8 mouse cellular contexts compared by ENCODE assay signal in the genomic region with DNA sequence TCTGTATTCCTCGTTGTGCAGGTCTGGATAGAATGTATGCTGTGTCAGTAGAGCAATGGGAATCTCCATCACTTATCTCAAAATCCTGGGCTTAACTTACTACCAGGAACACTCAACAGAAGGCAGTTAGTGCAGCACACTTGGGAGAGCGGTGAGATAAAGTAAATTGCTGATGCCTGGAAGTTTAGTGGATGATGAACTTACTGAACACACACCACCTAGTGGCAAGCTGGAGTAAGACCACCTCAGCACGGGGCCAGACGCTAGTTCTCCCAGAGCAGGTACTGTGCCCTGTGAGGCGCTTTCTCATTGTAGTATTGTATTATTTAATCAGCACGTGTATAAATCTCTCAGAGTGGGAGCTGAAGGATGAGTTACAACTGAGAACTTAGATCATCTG. TPM values are rescaled to one million over a fixed set of nuclear protein-coding genes. Genes with fewer than 3 reads are reported as not detected.
DNase-seq lines count a peak whose midpoint lies in the region; ATAC-seq and TF ChIP-seq lines count a peak whose summit lies in the region.

No protein-coding gene starts in this region.

- H3K4me2 ChIP-seq in heart, embryonic 11.5 days, result peak overlapping the region; percentile 34
- H3K4me2 ChIP-seq in midbrain, embryonic 13.5 days (replicated peaks), result no peak overlapping the region

- H3K27me3 ChIP-seq in MEL (ENCODE audit: control insufficient read depth in 1 of 2, insufficient read depth in 2 of 2, low read length in 2 of 2), result no peaks in the 10 kb centered on the region
- no peaks in the 10 kb centered on the region for H3K27me3 ChIP-seq in heart, embryonic 11.5 days (ENCODE audit: control insufficient read depth, insufficient read depth, low read length)
- H3K27me3 ChIP-seq in midbrain, embryonic 13.5 days, result 0 out of 2 replicates have a peak, but pooled peaks cover 3% of the 10 kb centered on the region

- peak in 1 of 2 experiments; percentile 48 for DNase-seq in layer of hippocampus, adult 2 months (ENCODE audit: low spot score in 2 of 2)
- DNase-seq in layer of hippocampus, adult 9-10 months (ENCODE audit: low spot score), result no peak
- peak; percentile 4 for DNase-seq in MEL (ENCODE audit: low read depth, low spot score)
- peak; percentile 52 for DNase-seq in cerebellum, adult 9-11 months
- peak; percentile 61 to 64 for DNase-seq in kidney, postnatal 25 days
- DNase-seq in ovary, postnatal 14 days (ENCODE audit: low spot score), result no peak

- no peaks in the 10 kb centered on the region for H3K36me3 ChIP-seq in MEL (ENCODE audit: control insufficient read depth in 1 of 2, insufficient read depth in 2 of 2, low read length in 2 of 2)
- no peaks in the 10 kb centered on the region for H3K36me3 ChIP-seq in heart, embryonic 11.5 days (ENCODE audit: control insufficient read depth, insufficient read depth, low read length)
- no peaks in the 10 kb centered on the region for H3K36me3 ChIP-seq in midbrain, embryonic 13.5 days

- H3K4me1 ChIP-seq in MEL (ENCODE audit: control insufficient read depth in 1 of 2, insufficient read depth in 2 of 2, low read length in 2 of 2), result no peaks in the 10 kb centered on the region
- H3K4me1 ChIP-seq in heart, embryonic 11.5 days (ENCODE audit: control insufficient read depth, insufficient read depth, low read length), result peaks cover 8% of the 10 kb centered on the region
- H3K4me1 ChIP-seq in midbrain, embryonic 13.5 days (replicated peaks), result 0 out of 2 replicates have a peak, but pooled peaks cover 7% of the 10 kb centered on the region

- H3K9me3 ChIP-seq in MEL (replicated peaks; ENCODE audit: insufficient read depth, low read length), result no peaks in the 10 kb centered on the region
- H3K9me3 ChIP-seq in heart, embryonic 11.5 days (replicated peaks; ENCODE audit: control insufficient read depth, low read length), result no peaks in the 10 kb centered on the region
- H3K9me3 ChIP-seq in midbrain, embryonic 13.5 days, result no peaks in the 10 kb centered on the region

- WGBS in heart, embryonic 11.5 days (ENCODE audit: insufficient replicate concordance), result 12% methylated on average over 6 of the region's 6 CpGs
- WGBS in midbrain, embryonic 13.5 days, result 8% methylated on average over 6 of the region's 6 CpGs

- TF ChIP-seq CTCF in layer of hippocampus, adult 2 months (conservative IDR thresholded peaks at IDR 0.05), result peak; percentile 88
- TF ChIP-seq CTCF in MEL (IDR thresholded peaks at IDR 0.05 in 2 of 3, conservative IDR thresholded peaks at IDR 0.05 in 1 of 3; ENCODE audit: control insufficient read depth in 1 of 3, insufficient read depth in 1 of 3, low read depth in 2 of 3, low read length in 3 of 3, poor library complexity in 1 of 3, severe bottlenecking in 1 of 3), result peak; percentile 16 to 23 (median 21); a peak in 4 of 6 replicates

- TF ChIP-seq EP300 in MEL (IDR thresholded peaks at IDR 0.05; ENCODE audit: low read depth in 1 of 2, low read length in 2 of 2), result no peak

- TF ChIP-seq RAD21 in MEL (IDR thresholded peaks at IDR 0.05; ENCODE audit: low read depth, low read length), result no peak

- no peak for TF ChIP-seq POLR2A in MEL (IDR thresholded peaks at IDR 0.05; ENCODE audit: control insufficient read depth in 1 of 2, insufficient read depth in 1 of 2, low read depth in 1 of 2, low read length in 2 of 2, poor library complexity in 1 of 2)

- H3K27ac ChIP-seq in layer of hippocampus, adult 2 months, result no peak overlapping the region
- no peak overlapping the region for H3K27ac ChIP-seq in MEL (ENCODE audit: control insufficient read depth, low read depth, low read length)
- H3K27ac ChIP-seq in heart, embryonic 11.5 days (ENCODE audit: low read depth, low read length), result no peak overlapping the region
- no peak overlapping the region for H3K27ac ChIP-seq in midbrain, embryonic 13.5 days

- peak; percentile 14; the same call in 1 of the 2 replicates for ATAC-seq in heart, embryonic 11.5 days (replicated peaks; ENCODE audit: insufficient number of reproducible peaks, low FRiP score, low TSS enrichment)
- peak; percentile 55 for ATAC-seq in midbrain, embryonic 13.5 days

- H3K79me2 ChIP-seq in MEL (ENCODE audit: control insufficient read depth, insufficient read depth, low read length, poor library complexity), result no peaks in the 10 kb centered on the region

- no peak overlapping the region for H3K4me3 ChIP-seq in layer of hippocampus, adult 2 months
- H3K4me3 ChIP-seq in MEL (ENCODE audit: control insufficient read depth in 1 of 2, insufficient read depth in 1 of 2, low read depth in 2 of 2, low read length in 2 of 2), result no peak overlapping the region
- no peak overlapping the region for H3K4me3 ChIP-seq in heart, embryonic 11.5 days (ENCODE audit: low read depth, low read length)
- no peak overlapping the region for H3K4me3 ChIP-seq in midbrain, embryonic 13.5 days (replicated peaks)

- no peak overlapping the region for H3K9ac ChIP-seq in MEL (ENCODE audit: control insufficient read depth, low read depth, low read length, poor library complexity, severe bottlenecking)
- H3K9ac ChIP-seq in heart, embryonic 11.5 days (ENCODE audit: low read depth, low read length), result no peak overlapping the region
- no peak overlapping the region for H3K9ac ChIP-seq in midbrain, embryonic 13.5 days (replicated peaks)

TF ChIP-seq in MEL, 35 proteins besides CTCF, POLR2A, EP300 and RAD21:
- no peak for TF ChIP-seq MAFK (IDR thresholded peaks at IDR 0.05; ENCODE audit: borderline replicate concordance, low read depth, low read length)
- TF ChIP-seq BHLHE40 (IDR thresholded peaks at IDR 0.05; ENCODE audit: borderline replicate concordance, low read depth, low read length), result no peak
- TF ChIP-seq KAT2A (conservative IDR thresholded peaks at IDR 0.05; ENCODE audit: low read depth, low read length), result no peak
- no peak for TF ChIP-seq SMC3 (IDR thresholded peaks at IDR 0.05; ENCODE audit: low read depth, low read length)
- no peak for TF ChIP-seq MXI1 (IDR thresholded peaks at IDR 0.05; ENCODE audit: low read depth, low read length)

RNA-seq across cellular contexts. Expression of a gene that starts 42.4 kb away (rescaled TPM):
- total RNA-seq in layer of hippocampus, adult 2 months (2021), result 1 to 10 TPM in 1 of 2 experiments, under 1 TPM in 1; 0.76 to 1.2 TPM
- not detected in 2 replicates for total RNA-seq in MEL (2012; rRNA removed)
- polyA plus RNA-seq in MEL (2012; ENCODE audit: insufficient read depth in 1 of 2, insufficient read length in 2 of 2, low read depth in 1 of 2, low replicate concordance in 2 of 2, missing spikeins in 1 of 2), result not detected
- polyA plus RNA-seq in heart, embryonic 11.5 days (2014; fragmentation: Nextera tagmentation; extraction: Ambion mirVana), result 9.3 and 9.8 TPM in 2 replicates
- 1.6 TPM in 2 replicates for polyA plus RNA-seq in midbrain, embryonic 13.5 days (2015; fragmentation: Nextera tagmentation; extraction: Ambion mirVana)

Comparison
In these comparisons a context has a peak if more than half of its experiments do, and no peak if none do; other contexts are left out.
1. DNase-seq: peak in MEL (single experiment), cerebellum, adult 9-11 months (single experiment) and kidney, postnatal 25 days (2 of 2); none in layer of hippocampus, adult 9-10 months (single experiment) and ovary, postnatal 14 days (single experiment).